Mouse (Mus musculus): Measurements from ENCODE around the gene Sae1.
"Not testable (repeated sequence)": the region's sequence is repeated elsewhere in the genome, so short reads cannot be mapped to it uniquely, and the experiment has no call there.

DNA sequence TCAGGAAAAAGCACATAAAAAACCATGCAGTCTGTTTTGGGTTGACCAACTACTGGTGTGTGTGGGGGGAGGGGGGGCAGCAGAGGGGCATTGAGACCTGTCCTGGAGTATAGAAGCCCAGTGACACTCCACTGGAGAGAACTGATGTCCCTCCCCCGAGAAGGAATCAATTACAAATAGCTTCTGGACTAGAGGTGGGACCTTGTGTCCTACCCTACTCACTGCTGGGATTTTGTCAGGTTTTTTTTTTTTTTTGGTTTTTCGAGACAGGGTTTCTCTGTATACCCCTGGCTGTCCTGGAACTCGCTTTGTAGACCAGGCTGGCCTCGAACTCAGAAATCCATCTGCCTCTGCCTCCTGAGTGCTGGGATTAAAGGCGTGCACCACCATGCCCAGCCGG is 80.5 kb downstream of the Sae1 start:
- TF ChIP-seq POLR2A (IDR thresholded peaks at IDR 0.05; ENCODE audit: insufficient read depth, low read length); CTCF (IDR thresholded peaks at IDR 0.05; ENCODE audit: low read depth, low read length); EP300 (IDR thresholded peaks at IDR 0.05; ENCODE audit: insufficient read depth, low read depth, low read length): not testable (repeated sequence)

Measured in ES-Bruce4 (cell line).